Mouse (Mus musculus): ENCODE measurements around the gene Hrc. TPM values are rescaled to one million over a fixed set of nuclear protein-coding genes. Genes with fewer than 3 reads are reported as not detected.
A peak's percentile ranks its signal among the peaks of the same experiment; 100 is the strongest.

Gene Hrc
- polyA plus RNA-seq, 1 experiment from 2014 or later = 2.0 TPM

DNA sequence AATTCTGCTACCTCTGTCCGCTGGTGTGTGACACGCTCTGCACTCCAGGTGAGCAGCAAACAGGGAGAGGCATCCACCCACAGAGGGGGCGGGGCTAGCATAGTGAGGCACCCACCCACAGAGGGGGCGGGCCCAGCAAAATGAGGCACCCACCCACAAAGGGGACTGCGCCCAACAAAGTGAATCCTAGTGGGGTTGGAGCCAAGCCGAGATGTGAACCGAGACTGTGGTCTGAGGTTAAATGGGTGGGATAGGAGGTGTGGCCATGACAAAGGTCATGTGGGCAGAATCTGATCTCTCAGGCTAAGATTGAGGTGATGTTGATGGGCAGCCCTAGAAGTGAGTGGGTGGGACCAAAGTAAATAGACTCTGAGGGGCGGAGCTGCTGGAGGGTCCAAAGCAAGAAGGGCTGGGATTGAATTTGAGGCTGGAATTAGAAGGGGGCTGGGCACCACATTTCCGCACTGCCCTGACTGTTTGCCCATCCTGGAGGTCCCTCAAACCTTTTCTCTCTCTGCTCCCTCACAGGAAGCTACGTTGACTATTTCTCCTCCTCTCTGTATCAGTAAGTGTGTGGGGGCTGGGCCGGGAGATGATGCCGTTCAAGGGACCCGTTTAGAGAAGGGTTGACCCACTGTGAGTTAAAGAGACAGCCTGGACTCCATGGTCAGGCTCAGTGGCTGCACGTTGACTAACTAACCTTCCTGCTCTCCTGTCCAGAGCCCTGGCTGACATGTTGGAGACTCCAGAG, 3.2 kb downstream of the Hrc start:
- Histone ChIP-seq H3K27ac (ENCODE audit: low read length) (peak overlapping the region; percentile 82; the same call in 1 of the 2 replicates), H3K4me2 (ENCODE audit: low read depth, low read length) (peak overlapping the region; percentile 95), H3K36me3 (ENCODE audit: control insufficient read depth, insufficient read depth, low read length) (no peaks in the 10 kb centered on the region), H3K9ac (ENCODE audit: low read length) (peak overlapping the region; percentile 86), H3K4me1 (replicated peaks; ENCODE audit: control insufficient read depth, insufficient read depth, low read length) (peaks cover 46% of the 10 kb centered on the region), H3K9me3 (ENCODE audit: control insufficient read depth, low read length) (no peaks in the 10 kb centered on the region), H3K27me3 (ENCODE audit: control insufficient read depth, insufficient read depth, low read depth, low read length) (peaks cover 2% of the 10 kb centered on the region; the same call in 1 of the 2 replicates), H3K4me3 (ENCODE audit: low read length) (peak overlapping the region; percentile 65)
- WGBS = 6% methylated on average over 14 of the region's 14 CpGs
- ATAC-seq (ENCODE audit: low read depth) = peak; percentile 6; the same call in 1 of the 2 replicates

- peak overlapping the region; percentile 65 for H3K4me3 ChIP-seq (ENCODE audit: low read length)
- ATAC-seq (ENCODE audit: low read depth) = peak; percentile 87
- peak overlapping the region; percentile 86 for H3K9ac ChIP-seq (ENCODE audit: low read length)
- no peaks in the 10 kb centered on the region for H3K36me3 ChIP-seq (ENCODE audit: control insufficient read depth, insufficient read depth, low read length)
- under 1% methylated on average over 35 of the region's 39 CpGs for WGBS
- peaks cover 41% of the 10 kb centered on the region for H3K4me1 ChIP-seq (replicated peaks; ENCODE audit: control insufficient read depth, insufficient read depth, low read length)
- H3K9me3 ChIP-seq (ENCODE audit: control insufficient read depth, low read length) = no peaks in the 10 kb centered on the region
- H3K4me2 ChIP-seq (ENCODE audit: low read depth, low read length) = peak overlapping the region; percentile 95
- H3K27ac ChIP-seq (ENCODE audit: low read length) = peak overlapping the region; percentile 82
- H3K27me3 ChIP-seq (ENCODE audit: control insufficient read depth, insufficient read depth, low read depth, low read length) = peaks cover 2% of the 10 kb centered on the region; the same call in 1 of the 2 replicates
These were observed 4.4 kb downstream of the Hrc start for GRCm38 (mm10) chr7:45339410-45340065.

GRCm38 (mm10) chr7:45340066-45340442, 5.0 kb downstream of the Hrc start:
- Histone ChIP-seq H3K4me2 (ENCODE audit: low read depth, low read length) (peak overlapping the region; percentile 95), H3K27ac (ENCODE audit: low read length) (0 out of 2 replicates have a peak overlapping the region, but pooled peaks have one; percentile 4), H3K4me1 (replicated peaks; ENCODE audit: control insufficient read depth, insufficient read depth, low read length) (peaks cover 36% of the 10 kb centered on the region), H3K9ac (ENCODE audit: low read length) (peak overlapping the region; percentile 86), H3K4me3 (ENCODE audit: low read length) (peak overlapping the region; percentile 65), H3K9me3 (ENCODE audit: control insufficient read depth, low read length) (no peaks in the 10 kb centered on the region), H3K27me3 (ENCODE audit: control insufficient read depth, insufficient read depth, low read depth, low read length) (peaks cover 2% of the 10 kb centered on the region; the same call in 1 of the 2 replicates), H3K36me3 (ENCODE audit: control insufficient read depth, insufficient read depth, low read length) (no peaks in the 10 kb centered on the region)
- WGBS = 3% methylated on average over 11 of the region's 11 CpGs
- no peak for ATAC-seq (ENCODE audit: low read depth)

GRCm38 (mm10) chr7:45340669-45341068, 5.6 kb downstream of the Hrc start:
- peak overlapping the region; percentile 55; the same call in 1 of the 2 replicates for H3K27ac ChIP-seq (ENCODE audit: low read length)
- H3K9me3 ChIP-seq (ENCODE audit: control insufficient read depth, low read length) = no peaks in the 10 kb centered on the region
- H3K27me3 ChIP-seq (ENCODE audit: control insufficient read depth, insufficient read depth, low read depth, low read length) = peaks cover 2% of the 10 kb centered on the region; the same call in 1 of the 2 replicates
- H3K9ac ChIP-seq (ENCODE audit: low read length) = peak overlapping the region; percentile 86
- ATAC-seq (ENCODE audit: low read depth) = peak; percentile 27; the same call in 1 of the 2 replicates
- H3K36me3 ChIP-seq (ENCODE audit: control insufficient read depth, insufficient read depth, low read length) = no peaks in the 10 kb centered on the region
- under 1% methylated on average over 11 of the region's 11 CpGs for WGBS
- H3K4me3 ChIP-seq (ENCODE audit: low read length) = peak overlapping the region; percentile 65
- peaks cover 33% of the 10 kb centered on the region for H3K4me1 ChIP-seq (replicated peaks; ENCODE audit: control insufficient read depth, insufficient read depth, low read length)
- H3K4me2 ChIP-seq (ENCODE audit: low read depth, low read length) = peak overlapping the region; percentile 95

DNA sequence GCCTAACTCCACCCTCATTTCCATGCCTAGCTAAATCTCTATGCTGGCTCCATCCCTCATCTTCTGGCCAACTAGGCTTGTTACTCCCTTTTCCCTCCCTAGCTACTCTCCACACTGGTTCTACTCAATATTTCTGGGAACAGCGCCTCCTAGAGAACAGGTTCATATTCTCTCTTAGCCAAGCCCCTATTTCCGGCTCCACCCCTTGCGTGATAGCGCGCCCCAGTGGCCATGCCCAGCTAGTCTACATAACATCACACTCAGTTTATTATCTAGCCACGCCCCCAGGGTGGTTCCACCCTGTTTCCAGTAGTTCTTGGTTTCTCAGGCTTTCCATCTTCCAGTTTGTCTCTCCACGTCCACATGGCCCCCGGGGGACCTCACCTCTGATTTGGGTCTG, 6.2 kb downstream of the Hrc start:
- WGBS = 2% methylated on average over 8 of the region's 8 CpGs
- peak overlapping the region; percentile 65 for H3K4me3 ChIP-seq (ENCODE audit: low read length)
- H3K4me1 ChIP-seq (replicated peaks; ENCODE audit: control insufficient read depth, insufficient read depth, low read length) = peaks cover 33% of the 10 kb centered on the region
- no peaks in the 10 kb centered on the region for H3K9me3 ChIP-seq (ENCODE audit: control insufficient read depth, low read length)
- H3K27me3 ChIP-seq (ENCODE audit: control insufficient read depth, insufficient read depth, low read depth, low read length) = peaks cover 2% of the 10 kb centered on the region; the same call in 1 of the 2 replicates
- H3K9ac ChIP-seq (ENCODE audit: low read length) = no peak overlapping the region
- H3K36me3 ChIP-seq (ENCODE audit: control insufficient read depth, insufficient read depth, low read length) = no peaks in the 10 kb centered on the region
- peak; percentile 26 for ATAC-seq (ENCODE audit: low read depth)
- peak overlapping the region; percentile 55; the same call in 1 of the 2 replicates for H3K27ac ChIP-seq (ENCODE audit: low read length)
- H3K4me2 ChIP-seq (ENCODE audit: low read depth, low read length) = peak overlapping the region; percentile 95

- no peak overlapping the region for H3K4me2 ChIP-seq (ENCODE audit: low read depth, low read length)
- H3K4me1 ChIP-seq (replicated peaks; ENCODE audit: control insufficient read depth, insufficient read depth, low read length) = peaks cover 33% of the 10 kb centered on the region
- no peak for ATAC-seq (ENCODE audit: low read depth)
- H3K9ac ChIP-seq (ENCODE audit: low read length) = no peak overlapping the region
- H3K36me3 ChIP-seq (ENCODE audit: control insufficient read depth, insufficient read depth, low read length) = no peaks in the 10 kb centered on the region
- WGBS = 88% methylated on average over 11 of the region's 11 CpGs
- no peak overlapping the region for H3K4me3 ChIP-seq (ENCODE audit: low read length)
- peaks cover 2% of the 10 kb centered on the region; the same call in 1 of the 2 replicates for H3K27me3 ChIP-seq (ENCODE audit: control insufficient read depth, insufficient read depth, low read depth, low read length)
- H3K27ac ChIP-seq (ENCODE audit: low read length) = no peak overlapping the region
- no peaks in the 10 kb centered on the region for H3K9me3 ChIP-seq (ENCODE audit: control insufficient read depth, low read length)
These were observed 7.0 kb downstream of the Hrc start for GRCm38 (mm10) chr7:45342081-45342480.

DNA sequence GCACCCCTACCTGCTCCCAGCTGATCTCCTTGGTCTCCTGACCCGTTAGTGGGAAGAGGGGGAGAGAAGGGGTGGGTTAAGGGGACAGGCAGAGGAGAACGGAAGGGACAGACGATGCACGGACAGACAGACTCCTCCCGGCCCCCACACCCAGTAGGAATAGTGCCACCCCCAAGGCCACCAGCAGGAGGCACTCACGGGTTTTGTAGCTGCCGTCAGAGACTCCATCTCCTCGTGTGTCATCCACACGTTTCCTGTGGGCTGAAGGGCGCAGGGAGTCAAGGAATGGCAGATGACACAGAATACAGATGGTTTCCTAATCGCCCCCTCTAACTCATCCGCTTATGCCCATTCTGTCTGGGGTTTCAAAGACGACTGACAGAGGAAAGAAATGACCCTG, 8.5 kb downstream of the Hrc start:
- H3K9me3 ChIP-seq (ENCODE audit: control insufficient read depth, low read length) = no peaks in the 10 kb centered on the region
- no peak overlapping the region for H3K4me2 ChIP-seq (ENCODE audit: low read depth, low read length)
- H3K36me3 ChIP-seq (ENCODE audit: control insufficient read depth, insufficient read depth, low read length) = no peaks in the 10 kb centered on the region
- H3K4me1 ChIP-seq (replicated peaks; ENCODE audit: control insufficient read depth, insufficient read depth, low read length) = peaks cover 25% of the 10 kb centered on the region
- no peak overlapping the region for H3K9ac ChIP-seq (ENCODE audit: low read length)
- WGBS = 20% methylated on average over 13 of the region's 13 CpGs
- no peak overlapping the region for H3K4me3 ChIP-seq (ENCODE audit: low read length)
- H3K27ac ChIP-seq (ENCODE audit: low read length) = no peak overlapping the region
- ATAC-seq (ENCODE audit: low read depth) = no peak
- H3K27me3 ChIP-seq (ENCODE audit: control insufficient read depth, insufficient read depth, low read depth, low read length) = no peaks in the 10 kb centered on the region

GRCm38 (mm10) chr7:45346905-45347304, 11.8 kb downstream of the Hrc start:
- H3K36me3 ChIP-seq (ENCODE audit: control insufficient read depth, insufficient read depth, low read length) = no peaks in the 10 kb centered on the region
- no peaks in the 10 kb centered on the region for H3K9me3 ChIP-seq (ENCODE audit: control insufficient read depth, low read length)
- H3K27me3 ChIP-seq (ENCODE audit: control insufficient read depth, insufficient read depth, low read depth, low read length) = no peaks in the 10 kb centered on the region
- H3K27ac ChIP-seq (ENCODE audit: low read length) = no peak overlapping the region
- no peak overlapping the region for H3K9ac ChIP-seq (ENCODE audit: low read length)
- H3K4me1 ChIP-seq (replicated peaks; ENCODE audit: control insufficient read depth, insufficient read depth, low read length) = no peaks in the 10 kb centered on the region
- no peak overlapping the region for H3K4me2 ChIP-seq (ENCODE audit: low read depth, low read length)
- no peak overlapping the region for H3K4me3 ChIP-seq (ENCODE audit: low read length)
- ATAC-seq (ENCODE audit: low read depth) = no peak
- WGBS = 61% methylated on average over 13 of the region's 13 CpGs

- H3K36me3 ChIP-seq (ENCODE audit: control insufficient read depth, insufficient read depth, low read length) = no peaks in the 10 kb centered on the region
- no peak overlapping the region for H3K4me3 ChIP-seq (ENCODE audit: low read length)
- H3K4me1 ChIP-seq (replicated peaks; ENCODE audit: control insufficient read depth, insufficient read depth, low read length) = no peaks in the 10 kb centered on the region
- no peaks in the 10 kb centered on the region for H3K27me3 ChIP-seq (ENCODE audit: control insufficient read depth, insufficient read depth, low read depth, low read length)
- H3K9ac ChIP-seq (ENCODE audit: low read length) = no peak overlapping the region
- no peak for ATAC-seq (ENCODE audit: low read depth)
- H3K9me3 ChIP-seq (ENCODE audit: control insufficient read depth, low read length) = no peaks in the 10 kb centered on the region
- H3K27ac ChIP-seq (ENCODE audit: low read length) = no peak overlapping the region
- WGBS = 22% methylated on average over 5 of the region's 5 CpGs
- no peak overlapping the region for H3K4me2 ChIP-seq (ENCODE audit: low read depth, low read length)
These were observed 18.0 kb downstream of the Hrc start for GRCm38 (mm10) chr7:45353041-45353440.

Measured in lung, embryonic 16.5 days (tissue).